Mouse (Mus musculus): Measurements from ENCODE around the gene Fbxo3. TPM values are rescaled to one million over a fixed set of nuclear protein-coding genes. Genes with fewer than 3 reads are reported as not detected.
A peak's percentile ranks its signal among the peaks of the same experiment; 100 is the strongest.

Fbxo3 gene
- polyA plus RNA-seq, 1 experiment from 2014 or later = 49.6 TPM

DNA sequence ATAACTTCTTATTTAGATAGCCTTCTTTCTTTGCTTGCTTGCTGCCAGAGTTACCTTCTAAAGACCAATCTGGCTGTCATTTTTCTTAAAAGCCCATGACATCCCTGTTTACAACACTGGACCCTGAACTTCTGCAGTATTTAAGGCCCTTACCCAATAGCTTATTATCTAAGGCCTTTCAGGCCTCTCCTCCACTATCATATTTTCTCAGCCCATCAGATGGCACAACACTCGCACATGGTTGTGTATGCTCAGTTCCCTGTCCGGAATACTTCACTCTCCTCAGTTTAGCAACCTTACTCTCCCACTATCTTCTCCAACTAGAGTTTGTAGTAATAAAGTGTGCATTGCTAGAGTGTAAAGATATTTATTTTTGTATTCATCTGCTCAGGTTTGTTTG, 1.6 kb downstream of the Fbxo3 start:
- WGBS = 65% methylated on average over 2 of the region's 2 CpGs
- Histone ChIP-seq H3K27me3 (replicated peaks; ENCODE audit: control insufficient read depth, insufficient read depth, low read length) (no peaks in the 10 kb centered on the region), H3K4me3 (ENCODE audit: low read depth, low read length) (peak overlapping the region; percentile 65), H3K4me1 (replicated peaks; ENCODE audit: control insufficient read depth, insufficient read depth, low read length) (peaks cover 12% of the 10 kb centered on the region), H3K36me3 (ENCODE audit: control insufficient read depth, insufficient read depth, low read length) (peaks cover 20% of the 10 kb centered on the region), H3K9me3 (ENCODE audit: control insufficient read depth, low read length) (no peaks in the 10 kb centered on the region), H3K4me2 (ENCODE audit: low read length) (peak overlapping the region; percentile 58), H3K9ac (ENCODE audit: low read length) (peak overlapping the region; percentile 73; the same call in 1 of the 2 replicates), H3K27ac (ENCODE audit: low read depth) (no peak overlapping the region)
- no peak for DNase-seq (ENCODE audit: low spot score)
- no peak for ATAC-seq (replicated peaks; ENCODE audit: low FRiP score, low TSS enrichment, low read depth)

DNA sequence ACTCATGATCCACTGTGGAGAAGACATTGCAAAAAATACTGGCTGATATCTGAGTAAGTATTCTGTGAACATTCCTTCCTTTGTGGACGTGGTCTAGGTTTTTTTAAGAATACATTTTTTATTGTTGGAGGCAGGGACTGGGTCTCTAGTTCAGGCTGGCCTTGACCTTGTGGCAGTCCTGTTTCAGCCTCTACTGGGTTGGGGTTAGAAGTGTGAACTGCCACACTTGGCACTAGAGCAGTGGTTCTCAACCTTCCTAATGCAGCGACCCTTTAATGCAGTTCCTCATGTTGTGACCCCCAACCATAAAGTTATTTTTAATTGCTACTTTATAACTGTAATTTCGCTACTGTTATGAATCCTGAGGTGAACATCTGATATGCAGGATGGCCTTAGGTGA, 2.9 kb downstream of the Fbxo3 start:
- Histone ChIP-seq H3K27ac (ENCODE audit: low read depth) (no peak overlapping the region), H3K4me1 (replicated peaks; ENCODE audit: control insufficient read depth, insufficient read depth, low read length) (peaks cover 12% of the 10 kb centered on the region), H3K4me3 (ENCODE audit: low read depth, low read length) (no peak overlapping the region), H3K4me2 (ENCODE audit: low read length) (no peak overlapping the region), H3K9me3 (ENCODE audit: control insufficient read depth, low read length) (no peaks in the 10 kb centered on the region), H3K9ac (ENCODE audit: low read length) (no peak overlapping the region), H3K27me3 (replicated peaks; ENCODE audit: control insufficient read depth, insufficient read depth, low read length) (no peaks in the 10 kb centered on the region), H3K36me3 (ENCODE audit: control insufficient read depth, insufficient read depth, low read length) (peaks cover 28% of the 10 kb centered on the region)
- no peak for ATAC-seq (replicated peaks; ENCODE audit: low FRiP score, low TSS enrichment, low read depth)
- WGBS = 80% methylated on average over 3 of the region's 3 CpGs
- DNase-seq (ENCODE audit: low spot score) = no peak

DNA sequence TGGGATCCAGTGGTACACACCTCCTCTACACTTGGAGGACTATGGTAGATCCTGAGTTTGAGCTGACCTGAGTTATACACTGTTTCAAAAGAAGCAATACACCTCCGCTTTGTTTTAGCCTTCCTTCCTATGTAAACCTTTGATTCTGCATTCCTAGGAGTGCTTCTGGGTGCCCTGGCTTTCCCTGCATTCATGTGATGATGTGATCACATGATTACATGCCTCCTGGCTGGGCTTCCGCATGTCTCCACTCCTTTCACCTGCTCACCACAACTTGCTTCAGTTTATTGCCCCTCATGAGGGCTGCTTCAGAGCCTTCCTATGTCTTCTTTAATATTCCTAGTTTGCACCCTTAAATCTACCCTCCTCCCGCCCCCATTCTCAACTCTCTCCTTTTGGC, 4.5 kb downstream of the Fbxo3 start:
- H3K27me3 ChIP-seq (replicated peaks; ENCODE audit: control insufficient read depth, insufficient read depth, low read length) = no peaks in the 10 kb centered on the region
- peaks cover 12% of the 10 kb centered on the region for H3K4me1 ChIP-seq (replicated peaks; ENCODE audit: control insufficient read depth, insufficient read depth, low read length)
- H3K4me2 ChIP-seq (ENCODE audit: low read length) = no peak overlapping the region
- 85% methylated on average over 3 of the region's 3 CpGs for WGBS
- H3K9ac ChIP-seq (ENCODE audit: low read length) = no peak overlapping the region
- H3K9me3 ChIP-seq (ENCODE audit: control insufficient read depth, low read length) = no peaks in the 10 kb centered on the region
- H3K27ac ChIP-seq (ENCODE audit: low read depth) = no peak overlapping the region
- no peak overlapping the region for H3K4me3 ChIP-seq (ENCODE audit: low read depth, low read length)
- no peak for DNase-seq (ENCODE audit: low spot score)
- ATAC-seq (replicated peaks; ENCODE audit: low FRiP score, low TSS enrichment, low read depth) = no peak
- peaks cover 44% of the 10 kb centered on the region for H3K36me3 ChIP-seq (ENCODE audit: control insufficient read depth, insufficient read depth, low read length)

DNA sequence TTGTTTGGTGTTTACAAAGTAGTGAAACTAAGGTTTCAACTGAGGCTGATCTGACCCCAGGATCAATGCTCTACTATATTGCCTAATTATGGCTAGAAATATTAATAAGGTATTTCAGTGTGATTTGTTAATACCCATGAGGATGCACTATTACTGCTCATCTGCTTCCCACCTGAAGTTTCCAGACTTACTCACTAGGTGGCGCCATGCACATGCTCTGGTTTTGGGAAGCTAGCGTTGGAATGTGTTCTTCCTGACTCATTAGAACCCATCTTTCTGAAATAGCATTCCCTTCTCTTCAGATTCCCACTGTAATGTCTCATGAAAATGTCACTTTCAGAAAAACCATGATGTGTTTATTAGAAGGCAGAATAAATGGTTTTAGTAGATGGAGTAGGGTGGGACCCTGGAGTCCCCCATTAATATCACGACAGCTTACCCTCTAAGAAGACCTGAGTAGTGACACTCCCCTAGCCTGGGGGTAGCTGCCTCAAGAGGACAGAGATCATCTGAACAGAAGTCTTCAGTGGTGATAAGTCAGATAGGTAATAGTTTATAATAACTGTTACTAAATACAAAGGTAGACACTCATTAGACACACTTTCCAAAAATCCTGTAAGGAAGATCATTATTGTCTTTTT, 7.4 kb downstream of the Fbxo3 start:
- H3K4me1 ChIP-seq (replicated peaks; ENCODE audit: control insufficient read depth, insufficient read depth, low read length) = peaks cover under 1% of the 10 kb centered on the region; the same call in 1 of the 2 replicates
- peak; percentile 77 for DNase-seq (ENCODE audit: low spot score)
- H3K4me3 ChIP-seq (ENCODE audit: low read depth, low read length) = no peak overlapping the region
- H3K36me3 ChIP-seq (ENCODE audit: control insufficient read depth, insufficient read depth, low read length) = peaks cover 62% of the 10 kb centered on the region
- H3K9ac ChIP-seq (ENCODE audit: low read length) = no peak overlapping the region
- no peak; the same call in 1 of the 2 replicates for ATAC-seq (replicated peaks; ENCODE audit: low FRiP score, low TSS enrichment, low read depth)
- H3K4me2 ChIP-seq (ENCODE audit: low read length) = no peak overlapping the region
- WGBS = 30% methylated on average over 3 of the region's 3 CpGs
- no peaks in the 10 kb centered on the region for H3K27me3 ChIP-seq (replicated peaks; ENCODE audit: control insufficient read depth, insufficient read depth, low read length)
- H3K27ac ChIP-seq (ENCODE audit: low read depth) = no peak overlapping the region
- no peaks in the 10 kb centered on the region for H3K9me3 ChIP-seq (ENCODE audit: control insufficient read depth, low read length)

DNA sequence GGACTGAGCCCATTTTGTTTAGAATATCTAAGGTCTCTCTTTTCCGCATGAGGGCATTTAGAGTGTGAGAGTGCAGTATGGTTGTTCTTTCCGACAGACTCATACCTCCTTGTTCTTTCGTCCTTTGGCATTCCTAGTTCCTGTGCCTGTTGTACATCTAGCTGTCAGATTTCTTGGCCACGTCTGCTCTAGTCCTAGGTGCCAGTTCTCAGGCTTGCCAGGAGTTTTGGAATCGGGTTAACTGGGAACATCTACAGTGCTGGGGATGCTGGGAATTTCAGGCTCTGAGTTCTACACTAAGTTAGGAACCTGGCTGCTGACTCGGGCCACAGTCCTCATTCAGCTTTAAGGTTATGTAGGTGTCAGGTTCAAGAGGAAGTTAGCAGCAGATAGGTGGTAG, 8.1 kb downstream of the Fbxo3 start:
- Histone ChIP-seq H3K9me3 (ENCODE audit: control insufficient read depth, low read length) (no peaks in the 10 kb centered on the region), H3K4me1 (replicated peaks; ENCODE audit: control insufficient read depth, insufficient read depth, low read length) (no peaks in the 10 kb centered on the region; the same call in 1 of the 2 replicates), H3K4me3 (ENCODE audit: low read depth, low read length) (no peak overlapping the region), H3K36me3 (ENCODE audit: control insufficient read depth, insufficient read depth, low read length) (peaks cover 69% of the 10 kb centered on the region), H3K27me3 (replicated peaks; ENCODE audit: control insufficient read depth, insufficient read depth, low read length) (no peaks in the 10 kb centered on the region), H3K9ac (ENCODE audit: low read length) (no peak overlapping the region), H3K27ac (ENCODE audit: low read depth) (no peak overlapping the region), H3K4me2 (ENCODE audit: low read length) (no peak overlapping the region)
- no peak for ATAC-seq (replicated peaks; ENCODE audit: low FRiP score, low TSS enrichment, low read depth)
- 79% methylated on average over 6 of the region's 6 CpGs for WGBS
- no peak for DNase-seq (ENCODE audit: low spot score)

DNA sequence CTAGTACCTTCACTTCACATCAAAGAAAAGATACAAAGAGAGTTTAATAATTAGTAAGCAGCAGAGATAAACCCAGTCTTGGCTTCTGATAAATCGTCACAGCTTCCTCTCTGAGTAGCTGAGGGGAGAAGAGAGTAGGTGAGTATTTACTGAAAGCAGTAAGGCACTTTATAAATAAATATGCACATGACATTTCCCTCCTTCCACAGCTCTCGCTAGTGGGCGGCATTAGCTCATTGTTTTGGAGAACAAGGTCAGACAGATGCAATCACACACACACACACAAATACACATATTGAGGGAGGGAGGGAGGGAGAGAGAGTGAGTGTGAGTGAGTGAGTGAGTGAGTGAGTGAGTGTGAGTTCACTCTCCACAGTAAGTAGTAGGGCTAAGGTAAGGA, 8.8 kb downstream of the Fbxo3 start:
- H3K4me2 ChIP-seq (ENCODE audit: low read length) = no peak overlapping the region
- no peaks in the 10 kb centered on the region; the same call in 1 of the 2 replicates for H3K4me1 ChIP-seq (replicated peaks; ENCODE audit: control insufficient read depth, insufficient read depth, low read length)
- WGBS = 64% methylated on average over 3 of the region's 3 CpGs
- H3K27ac ChIP-seq (ENCODE audit: low read depth) = no peak overlapping the region
- H3K9ac ChIP-seq (ENCODE audit: low read length) = no peak overlapping the region
- H3K9me3 ChIP-seq (ENCODE audit: control insufficient read depth, low read length) = no peaks in the 10 kb centered on the region
- H3K27me3 ChIP-seq (replicated peaks; ENCODE audit: control insufficient read depth, insufficient read depth, low read length) = no peaks in the 10 kb centered on the region
- ATAC-seq (replicated peaks; ENCODE audit: low FRiP score, low TSS enrichment, low read depth) = no peak
- peaks cover 68% of the 10 kb centered on the region for H3K36me3 ChIP-seq (ENCODE audit: control insufficient read depth, insufficient read depth, low read length)
- no peak for DNase-seq (ENCODE audit: low spot score)
- H3K4me3 ChIP-seq (ENCODE audit: low read depth, low read length) = no peak overlapping the region

DNA sequence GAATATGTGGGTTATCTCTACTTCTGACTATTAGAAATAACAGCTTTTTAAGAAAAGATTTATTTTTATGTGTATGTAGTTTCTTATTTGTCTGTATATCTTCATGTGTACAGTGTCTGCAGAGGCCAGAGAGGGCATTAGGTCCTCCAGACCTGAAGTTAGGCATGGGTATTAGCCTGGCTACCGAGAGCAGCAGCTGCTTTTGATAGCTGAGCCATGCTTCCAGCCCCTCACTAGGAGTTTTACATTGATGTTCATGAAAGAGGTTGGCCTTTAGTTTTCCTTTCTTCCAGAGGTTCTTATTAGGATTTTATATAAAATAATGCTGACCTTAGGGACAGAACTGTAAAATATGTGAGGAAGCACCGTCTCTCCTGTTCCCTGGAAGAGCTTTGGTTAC, 10.7 kb downstream of the Fbxo3 start:
- DNase-seq (ENCODE audit: low spot score) (no peak), ATAC-seq (replicated peaks; ENCODE audit: low FRiP score, low TSS enrichment, low read depth) (no peak)
- 87% methylated on average over 2 of the region's 2 CpGs for WGBS
- Histone ChIP-seq H3K4me1 (replicated peaks; ENCODE audit: control insufficient read depth, insufficient read depth, low read length) (no peaks in the 10 kb centered on the region; the same call in 1 of the 2 replicates), H3K36me3 (ENCODE audit: control insufficient read depth, insufficient read depth, low read length) (peaks cover 68% of the 10 kb centered on the region), H3K4me3 (ENCODE audit: low read depth, low read length) (no peak overlapping the region), H3K4me2 (ENCODE audit: low read length) (no peak overlapping the region), H3K9ac (ENCODE audit: low read length) (no peak overlapping the region), H3K9me3 (ENCODE audit: control insufficient read depth, low read length) (no peaks in the 10 kb centered on the region), H3K27me3 (replicated peaks; ENCODE audit: control insufficient read depth, insufficient read depth, low read length) (no peaks in the 10 kb centered on the region), H3K27ac (ENCODE audit: low read depth) (no peak overlapping the region)

DNA sequence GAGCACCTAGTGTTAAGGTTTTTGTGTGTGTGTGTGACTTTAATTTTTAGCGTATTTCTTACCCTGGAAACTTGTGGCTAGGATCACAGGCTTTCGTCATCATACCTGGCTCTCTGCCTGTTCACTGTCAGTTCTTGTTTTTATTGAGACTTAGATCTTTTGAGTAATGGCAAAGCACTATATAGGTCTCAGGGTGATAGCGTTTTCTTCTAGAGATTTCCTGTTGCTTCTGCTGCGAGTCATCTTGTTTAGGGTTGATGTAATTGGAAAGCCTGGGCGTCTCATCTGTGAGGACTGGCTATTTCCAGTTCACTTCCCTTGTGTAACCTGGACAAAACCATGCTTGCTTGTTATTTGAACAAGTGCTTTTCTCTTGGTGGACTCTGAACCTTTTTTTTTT, 14.1 kb downstream of the Fbxo3 start:
- 79% methylated on average over 5 of the region's 5 CpGs for WGBS
- Histone ChIP-seq H3K9me3 (ENCODE audit: control insufficient read depth, low read length) (no peaks in the 10 kb centered on the region), H3K4me3 (ENCODE audit: low read depth, low read length) (no peak overlapping the region), H3K27ac (ENCODE audit: low read depth) (no peak overlapping the region), H3K4me1 (replicated peaks; ENCODE audit: control insufficient read depth, insufficient read depth, low read length) (no peaks in the 10 kb centered on the region), H3K9ac (ENCODE audit: low read length) (no peak overlapping the region), H3K36me3 (ENCODE audit: control insufficient read depth, insufficient read depth, low read length) (peaks cover 58% of the 10 kb centered on the region), H3K4me2 (ENCODE audit: low read length) (no peak overlapping the region), H3K27me3 (replicated peaks; ENCODE audit: control insufficient read depth, insufficient read depth, low read length) (no peaks in the 10 kb centered on the region)
- DNase-seq (ENCODE audit: low spot score) (no peak), ATAC-seq (replicated peaks; ENCODE audit: low FRiP score, low TSS enrichment, low read depth) (no peak)

DNA sequence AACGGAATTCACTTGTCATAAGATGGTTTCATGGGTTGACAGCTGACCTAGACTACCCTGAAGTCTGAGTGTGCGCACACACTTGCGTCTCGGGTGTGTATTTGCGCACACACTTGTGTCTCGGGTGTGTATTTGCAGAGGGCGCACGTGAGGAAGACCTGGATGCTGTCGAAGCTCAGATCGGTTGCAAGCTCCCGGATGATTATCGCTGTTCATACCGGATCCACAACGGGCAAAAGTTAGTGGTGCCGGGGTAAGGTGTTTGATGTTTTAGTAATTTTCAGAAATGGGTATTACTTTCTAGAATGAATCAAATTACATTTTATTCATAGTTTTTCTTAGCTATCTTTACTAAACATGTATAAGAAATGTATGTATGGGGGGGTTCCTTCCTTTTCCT, 15.2 kb downstream of the Fbxo3 start:
- no peaks in the 10 kb centered on the region for H3K9me3 ChIP-seq (ENCODE audit: control insufficient read depth, low read length)
- H3K4me2 ChIP-seq (ENCODE audit: low read length) = no peak overlapping the region
- no peaks in the 10 kb centered on the region for H3K27me3 ChIP-seq (replicated peaks; ENCODE audit: control insufficient read depth, insufficient read depth, low read length)
- no peak overlapping the region for H3K4me3 ChIP-seq (ENCODE audit: low read depth, low read length)
- H3K27ac ChIP-seq (ENCODE audit: low read depth) = no peak overlapping the region
- ATAC-seq (replicated peaks; ENCODE audit: low FRiP score, low TSS enrichment, low read depth) (no peak), DNase-seq (ENCODE audit: low spot score) (no peak)
- 93% methylated on average over 15 of the region's 15 CpGs for WGBS
- H3K36me3 ChIP-seq (ENCODE audit: control insufficient read depth, insufficient read depth, low read length) = peaks cover 52% of the 10 kb centered on the region
- H3K4me1 ChIP-seq (replicated peaks; ENCODE audit: control insufficient read depth, insufficient read depth, low read length) = no peaks in the 10 kb centered on the region
- H3K9ac ChIP-seq (ENCODE audit: low read length) = no peak overlapping the region

All from intestine, embryonic 14.5 days (tissue).